In genomic region chrX:109012371-109013031, GRCm38 (mm10) we compare ENCODE assay signal across 8 mouse cellular contexts. TPM values are rescaled to one million over a fixed set of nuclear protein-coding genes. Genes with fewer than 3 reads are reported as not detected.
DNase-seq lines count a peak whose midpoint lies in the region; ATAC-seq lines count a peak whose summit lies in the region.

No protein-coding gene starts in this region.

- H3K9ac ChIP-seq in limb, embryonic 13.5 days: peak overlapping the region; percentile 48
- H3K9ac ChIP-seq in midbrain, embryonic 14.5 days (replicated peaks; ENCODE audit: low read length): peak overlapping the region; percentile 26; the same call in 1 of the 2 replicates

- no peaks in the 10 kb centered on the region for H3K4me1 ChIP-seq in embryonic facial prominence, embryonic 10.5 days
- no peaks in the 10 kb centered on the region for H3K4me1 ChIP-seq in limb, embryonic 13.5 days
- H3K4me1 ChIP-seq in midbrain, embryonic 14.5 days (ENCODE audit: control insufficient read depth, insufficient read depth, low read length): no peaks in the 10 kb centered on the region

- no peaks in the 10 kb centered on the region for H3K36me3 ChIP-seq in embryonic facial prominence, embryonic 10.5 days (replicated peaks)
- no peaks in the 10 kb centered on the region for H3K36me3 ChIP-seq in limb, embryonic 13.5 days
- no peaks in the 10 kb centered on the region for H3K36me3 ChIP-seq in midbrain, embryonic 14.5 days (ENCODE audit: control insufficient read depth, insufficient read depth, low read length)
- H3K36me3 ChIP-seq in splenic B cell, adult 2 months (ENCODE audit: control insufficient read depth, insufficient read depth, low read length, poor library complexity, severe bottlenecking): no peaks in the 10 kb centered on the region

- peak; percentile 76 for ATAC-seq in limb, embryonic 13.5 days (ENCODE audit: low FRiP score, low read depth)
- ATAC-seq in midbrain, embryonic 14.5 days (ENCODE audit: low FRiP score, low TSS enrichment): peak; percentile 83

- 18% methylated on average over 23 of the region's 23 CpGs for WGBS in embryonic facial prominence, embryonic 10.5 days
- WGBS in limb, embryonic 13.5 days: 25% methylated on average over 23 of the region's 23 CpGs
- WGBS in midbrain, embryonic 14.5 days: 23% methylated on average over 23 of the region's 23 CpGs

- DNase-seq in A20 (ENCODE audit: low read depth, low spot score): peak; percentile 84
- DNase-seq in adrenal gland, postnatal 10 days: peak; percentile 50
- DNase-seq in embryonic facial prominence, embryonic 10.5 days (ENCODE audit: low spot score): peak; percentile 59
- peak; percentile 44 for DNase-seq in heart, adult 8-10 months (ENCODE audit: low spot score)
- peak; percentile 57 for DNase-seq in kidney, adult 9 months
- DNase-seq in midbrain, embryonic 14.5 days: peak; percentile 80
- peak; percentile 69 for DNase-seq in splenic B cell, adult 2 months (ENCODE audit: low read depth, low spot score)

- H3K4me3 ChIP-seq in embryonic facial prominence, embryonic 10.5 days: peak overlapping the region; percentile 58
- peak overlapping the region; percentile 50 for H3K4me3 ChIP-seq in limb, embryonic 13.5 days
- peak overlapping the region; percentile 43 for H3K4me3 ChIP-seq in midbrain, embryonic 14.5 days (replicated peaks; ENCODE audit: low read depth, low read length)

- H3K27me3 ChIP-seq in embryonic facial prominence, embryonic 10.5 days (replicated peaks; ENCODE audit: low read depth, poor library complexity, severe bottlenecking): no peaks in the 10 kb centered on the region
- H3K27me3 ChIP-seq in limb, embryonic 13.5 days: no peaks in the 10 kb centered on the region
- no peaks in the 10 kb centered on the region for H3K27me3 ChIP-seq in midbrain, embryonic 14.5 days (ENCODE audit: control insufficient read depth, insufficient read depth, low read length)
- H3K27me3 ChIP-seq in splenic B cell, adult 2 months (ENCODE audit: control insufficient read depth, insufficient read depth, low read length, poor library complexity, severe bottlenecking): no peaks in the 10 kb centered on the region

- H3K4me2 ChIP-seq in limb, embryonic 13.5 days (replicated peaks): peak overlapping the region; percentile 63
- peak overlapping the region; percentile 57 for H3K4me2 ChIP-seq in midbrain, embryonic 14.5 days (ENCODE audit: low read length)

- peak overlapping the region; percentile 79 for H3K27ac ChIP-seq in embryonic facial prominence, embryonic 10.5 days (replicated peaks)
- H3K27ac ChIP-seq in limb, embryonic 13.5 days: peak overlapping the region; percentile 48; the same call in 1 of the 2 replicates
- 0 out of 2 replicates have a peak overlapping the region, but pooled peaks have one; percentile 45 for H3K27ac ChIP-seq in midbrain, embryonic 14.5 days (replicated peaks; ENCODE audit: low read depth, low read length)

- H3K9me3 ChIP-seq in embryonic facial prominence, embryonic 10.5 days: no peaks in the 10 kb centered on the region
- no peaks in the 10 kb centered on the region for H3K9me3 ChIP-seq in limb, embryonic 13.5 days
- no peaks in the 10 kb centered on the region for H3K9me3 ChIP-seq in midbrain, embryonic 14.5 days (ENCODE audit: control insufficient read depth, low read length)

RNA-seq across cellular contexts. Expression of gene Hmgn5, which starts 0.7 kb away (rescaled TPM):
- total RNA-seq in adrenal gland, postnatal 10 days (2021): 10 to 100 TPM; 13.4 to 14.2 TPM
- 24.5 and 28.0 TPM in 2 replicates for polyA plus RNA-seq in embryonic facial prominence, embryonic 10.5 days (2016; fragmentation: Nextera tagmentation; extraction: Ambion mirVana)
- 10 to 100 TPM; 10.9 to 16.3 (median 11.8) TPM for total RNA-seq in heart, adult 8-10 months (2022)
- polyA plus RNA-seq in limb, embryonic 13.5 days (2015; fragmentation: Nextera tagmentation; extraction: Ambion mirVana): 19.3 and 22.5 TPM in 2 replicates
- polyA plus RNA-seq in midbrain, embryonic 14.5 days (2014; fragmentation: Nextera tagmentation; extraction: Ambion mirVana): 12.6 and 13.0 TPM in 2 replicates

Comparison
In these comparisons a context has a peak if more than half of its experiments do, and no peak if none do; other contexts are left out.
1. Peak in every context shown above with its lines: DNase-seq, ATAC-seq, H3K4me3 ChIP-seq and H3K27ac ChIP-seq.